ENCODE assay signal across 37 mouse cellular contexts in the genomic region with DNA sequence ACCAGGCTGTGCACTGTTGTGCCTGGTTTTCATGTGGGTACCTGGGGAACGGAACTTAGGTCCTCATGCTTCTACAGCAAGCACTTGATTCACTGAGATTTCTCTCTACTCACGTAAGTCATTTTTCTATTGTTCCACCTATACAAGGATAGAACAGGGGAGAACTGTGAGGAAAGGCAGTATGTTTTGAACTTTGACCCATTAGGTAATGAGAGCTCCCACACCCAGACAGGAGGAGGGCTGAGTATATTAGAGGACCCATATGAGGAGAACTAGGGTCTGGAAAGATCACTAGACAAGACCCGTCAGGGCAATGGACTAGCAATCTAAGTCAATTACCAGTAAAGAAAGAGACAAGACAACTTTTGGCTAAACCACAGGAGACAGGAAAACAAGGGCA. TPM values are rescaled to one million over a fixed set of nuclear protein-coding genes. Genes with fewer than 3 reads are reported as not detected.
"Had no signal": no experiment of that assay in that cellular context is flagged by ENCODE, and none has a peak within 500 bp of the region (broad histone marks: within the 10 kb centered on the region; RNA-seq: fewer than 3 reads in every experiment).

No protein-coding gene starts in this region.

- H3K9ac ChIP-seq: forebrain, postnatal 0 days; heart, embryonic 13.5 days; heart, embryonic 15.5 days; hindbrain, embryonic 12.5 days; hindbrain, embryonic 14.5 days; limb, embryonic 12.5 days; liver, embryonic 12.5 days; liver, embryonic 14.5 days had no signal

- H3K36me3 ChIP-seq: heart, embryonic 13.5 days; heart, embryonic 15.5 days; hindbrain, embryonic 10.5 days; hindbrain, embryonic 12.5 days; limb, embryonic 10.5 days; limb, embryonic 12.5 days; liver, embryonic 12.5 days had no signal

- H3K4me2 ChIP-seq: heart, embryonic 11.5 days; heart, embryonic 13.5 days; heart, embryonic 15.5 days; hindbrain, embryonic 12.5 days; hindbrain, embryonic 14.5 days; limb, embryonic 12.5 days; liver, embryonic 12.5 days had no signal

- DNase-seq: forebrain, postnatal 0 days; gastrocnemius, postnatal 25 days; heart, adult 2 months; heart, postnatal 14 days; heart, postnatal 36 days; kidney, adult 18-20 months; kidney, adult 8-10 months; kidney, postnatal 10 days; kidney, postnatal 25 days; kidney, postnatal 4 days had no signal

- H3K27me3 ChIP-seq: heart, embryonic 13.5 days; heart, embryonic 15.5 days; hindbrain, embryonic 12.5 days; limb, embryonic 12.5 days had no signal

- H3K27ac ChIP-seq: heart, adult 2 months; heart, embryonic 13.5 days; heart, embryonic 15.5 days; hindbrain, embryonic 10.5 days; hindbrain, embryonic 12.5 days; hindbrain, embryonic 14.5 days; layer of hippocampus, adult 2 months; left cerebral cortex, adult 2 months; limb, embryonic 10.5 days; limb, embryonic 12.5 days; liver, embryonic 12.5 days; liver, embryonic 14.5 days had no signal

- H3K4me1 ChIP-seq: heart, embryonic 13.5 days; heart, embryonic 15.5 days; hindbrain, embryonic 10.5 days; hindbrain, embryonic 12.5 days; limb, embryonic 10.5 days; limb, embryonic 12.5 days had no signal

- H3K9me3 ChIP-seq: heart, embryonic 13.5 days; heart, embryonic 15.5 days; hindbrain, embryonic 10.5 days; hindbrain, embryonic 12.5 days; limb, embryonic 10.5 days; limb, embryonic 12.5 days; liver, embryonic 12.5 days had no signal

- H3K4me3 ChIP-seq: heart, adult 2 months; heart, embryonic 13.5 days; heart, embryonic 15.5 days; hindbrain, embryonic 10.5 days; hindbrain, embryonic 12.5 days; layer of hippocampus, adult 2 months; left cerebral cortex, adult 2 months; limb, embryonic 10.5 days; limb, embryonic 12.5 days; liver, embryonic 12.5 days had no signal

- ATAC-seq: forebrain, postnatal 0 days; hindbrain, embryonic 16.5 days; liver, embryonic 12.5 days had no signal

RNA-seq across cellular contexts. Expression of a gene that starts 30.2 kb away (rescaled TPM):
- total RNA-seq: forebrain, postnatal 0 days; gastrocnemius, adult 18-20 months; gastrocnemius, adult 8-10 months; gastrocnemius, postnatal 25 days; gastrocnemius, postnatal 4 days; granulocyte monocyte progenitor cell, adult 5-6 weeks; heart, adult 2 months; heart, postnatal 14 days; heart, postnatal 36 days; layer of hippocampus, adult 2 months; layer of hippocampus, postnatal 10 days; layer of hippocampus, postnatal 25 days; left cerebral cortex, adult 2 months; left cerebral cortex, postnatal 14 days; left cerebral cortex, postnatal 36 days; liver, adult 2 months had no signal
- polyA plus RNA-seq: forebrain, postnatal 0 days; heart, adult 2 months; heart, embryonic 15.5 days; heart, postnatal 0 days; hindbrain, embryonic 14.5 days; hindbrain, embryonic 16.5 days; intestine, embryonic 14.5 days; kidney, embryonic 14.5 days; limb, embryonic 14.5 days; liver, adult 2 months had no signal

RNA-seq across cellular contexts. Expression of a gene that starts 50.5 kb away (rescaled TPM):
- total RNA-seq: forebrain, postnatal 0 days; gastrocnemius, adult 18-20 months; gastrocnemius, adult 8-10 months; gastrocnemius, postnatal 25 days; gastrocnemius, postnatal 4 days; granulocyte monocyte progenitor cell, adult 5-6 weeks; heart, adult 2 months; heart, postnatal 14 days; heart, postnatal 36 days; layer of hippocampus, adult 2 months; layer of hippocampus, postnatal 10 days; layer of hippocampus, postnatal 25 days; left cerebral cortex, adult 2 months; left cerebral cortex, postnatal 14 days; left cerebral cortex, postnatal 36 days had no signal
- polyA plus RNA-seq: forebrain, postnatal 0 days; heart, adult 2 months; heart, embryonic 11.5 days; heart, embryonic 13.5 days; heart, embryonic 15.5 days; heart, postnatal 0 days; hindbrain, embryonic 10.5 days; hindbrain, embryonic 12.5 days; hindbrain, embryonic 14.5 days; hindbrain, embryonic 16.5 days; intestine, embryonic 14.5 days; kidney, embryonic 14.5 days; kidney, embryonic 16.5 days; limb, embryonic 10.5 days; limb, embryonic 12.5 days; limb, embryonic 14.5 days; liver, adult 2 months; liver, embryonic 12.5 days; liver, embryonic 14.5 days had no signal
